Mouse (Mus musculus): ENCODE data around the gene Sox5. TPM values are rescaled to one million over a fixed set of nuclear protein-coding genes. Genes with fewer than 3 reads are reported as not detected.

The Sox5 gene
- polyA plus RNA-seq, 1 experiment from 2014 or later = 198 TPM

GRCm38 (mm10) chr6:144076376-144076775 is 705.4 kb downstream of the Sox5 start:
- Histone ChIP-seq H3K4me3 (no peak overlapping the region), H3K4me1 (peaks cover 7% of the 10 kb centered on the region; the same call in 1 of the 2 replicates), H3K9ac (no peak overlapping the region), H3K36me3 (ENCODE audit: poor library complexity, severe bottlenecking) (no peaks in the 10 kb centered on the region), H3K27me3 (no peaks in the 10 kb centered on the region), H3K9me3 (replicated peaks) (no peaks in the 10 kb centered on the region), H3K4me2 (no peak overlapping the region), H3K27ac (no peak overlapping the region)
- WGBS = 94% methylated on average over 4 of the region's 4 CpGs
- ATAC-seq = no peak

- ATAC-seq = no peak
- no peaks in the 10 kb centered on the region for H3K27me3 ChIP-seq
- WGBS = 92% methylated on average over 12 of the region's 12 CpGs
These were observed 706.3 kb downstream of the Sox5 start for GRCm38 (mm10) chr6:144075327-144075941.

GRCm38 (mm10) chr6:144074826-144075225 is 707.0 kb downstream of the Sox5 start:
- ATAC-seq = no peak

More at GRCm38 (mm10) chr6:144075327-144075941, 706.3 kb downstream of the Sox5 start:
- no peak overlapping the region for H3K27ac ChIP-seq
- no peak overlapping the region for H3K4me2 ChIP-seq
- peaks cover 7% of the 10 kb centered on the region; the same call in 1 of the 2 replicates for H3K4me1 ChIP-seq
- no peak overlapping the region for H3K4me3 ChIP-seq
- H3K9ac ChIP-seq = no peak overlapping the region
- H3K9me3 ChIP-seq (replicated peaks) = no peaks in the 10 kb centered on the region
- no peaks in the 10 kb centered on the region for H3K36me3 ChIP-seq (ENCODE audit: poor library complexity, severe bottlenecking)

GRCm38 (mm10) chr6:144070461-144070860 is 711.3 kb downstream of the Sox5 start:
- WGBS = 96% methylated on average over 5 of the region's 5 CpGs
- Histone ChIP-seq H3K9ac (no peak overlapping the region), H3K9me3 (replicated peaks) (no peaks in the 10 kb centered on the region), H3K4me2 (no peak overlapping the region), H3K4me3 (no peak overlapping the region), H3K27me3 (no peaks in the 10 kb centered on the region), H3K36me3 (ENCODE audit: poor library complexity, severe bottlenecking) (0 out of 2 replicates have a peak, but pooled peaks cover 3% of the 10 kb centered on the region), H3K4me1 (peaks cover 7% of the 10 kb centered on the region; the same call in 1 of the 2 replicates), H3K27ac (no peak overlapping the region)
- no peak for ATAC-seq

More at GRCm38 (mm10) chr6:144074826-144075225, 707.0 kb downstream of the Sox5 start:
- 75% methylated on average over 9 of the region's 9 CpGs for WGBS
- no peak overlapping the region for H3K4me2 ChIP-seq
- no peak overlapping the region for H3K27ac ChIP-seq
- no peaks in the 10 kb centered on the region for H3K36me3 ChIP-seq (ENCODE audit: poor library complexity, severe bottlenecking)
- no peaks in the 10 kb centered on the region for H3K27me3 ChIP-seq
- no peaks in the 10 kb centered on the region for H3K9me3 ChIP-seq (replicated peaks)
- peaks cover 7% of the 10 kb centered on the region; the same call in 1 of the 2 replicates for H3K4me1 ChIP-seq
- H3K4me3 ChIP-seq = no peak overlapping the region
- no peak overlapping the region for H3K9ac ChIP-seq

- WGBS = 88% methylated on average over 7 of the region's 7 CpGs
- no peak for ATAC-seq
- no peaks in the 10 kb centered on the region for H3K27me3 ChIP-seq
- 0 out of 2 replicates have a peak, but pooled peaks cover 4% of the 10 kb centered on the region for H3K36me3 ChIP-seq (ENCODE audit: poor library complexity, severe bottlenecking)
- H3K9me3 ChIP-seq (replicated peaks) = no peaks in the 10 kb centered on the region
- no peak overlapping the region for H3K9ac ChIP-seq
- H3K27ac ChIP-seq = no peak overlapping the region
- no peak overlapping the region for H3K4me3 ChIP-seq
- H3K4me1 ChIP-seq = no peaks in the 10 kb centered on the region
- H3K4me2 ChIP-seq = no peak overlapping the region
These were observed 714.3 kb downstream of the Sox5 start for GRCm38 (mm10) chr6:144067491-144067890.

- no peaks in the 10 kb centered on the region for H3K9me3 ChIP-seq (replicated peaks)
- H3K4me2 ChIP-seq = no peak overlapping the region
- H3K27me3 ChIP-seq = no peaks in the 10 kb centered on the region
- no peak overlapping the region for H3K27ac ChIP-seq
- H3K9ac ChIP-seq = no peak overlapping the region
- 0 out of 2 replicates have a peak, but pooled peaks cover 4% of the 10 kb centered on the region for H3K36me3 ChIP-seq (ENCODE audit: poor library complexity, severe bottlenecking)
- 91% methylated on average over 8 of the region's 8 CpGs for WGBS
- no peak for ATAC-seq
- H3K4me3 ChIP-seq = no peak overlapping the region
- H3K4me1 ChIP-seq = peaks cover 8% of the 10 kb centered on the region
These were observed 719.3 kb downstream of the Sox5 start for GRCm38 (mm10) chr6:144062428-144062827.

GRCm38 (mm10) chr6:144061814-144062213 is 720.0 kb downstream of the Sox5 start:
- ATAC-seq = no peak
- no peak overlapping the region for H3K9ac ChIP-seq
- H3K36me3 ChIP-seq (ENCODE audit: poor library complexity, severe bottlenecking) = 0 out of 2 replicates have a peak, but pooled peaks cover 4% of the 10 kb centered on the region
- no peaks in the 10 kb centered on the region for H3K9me3 ChIP-seq (replicated peaks)
- 93% methylated on average over 8 of the region's 8 CpGs for WGBS
- peaks cover 14% of the 10 kb centered on the region for H3K4me1 ChIP-seq
- no peak overlapping the region for H3K4me3 ChIP-seq
- no peak overlapping the region for H3K27ac ChIP-seq
- no peaks in the 10 kb centered on the region for H3K27me3 ChIP-seq
- no peak overlapping the region for H3K4me2 ChIP-seq

- peak overlapping the region; percentile 20; the same call in 1 of the 2 replicates for H3K4me2 ChIP-seq
- ATAC-seq = no peak
- no peaks in the 10 kb centered on the region for H3K27me3 ChIP-seq
- H3K9ac ChIP-seq = no peak overlapping the region
- 40% methylated on average over 14 of the region's 14 CpGs for WGBS
- peaks cover 41% of the 10 kb centered on the region for H3K4me1 ChIP-seq
- H3K4me3 ChIP-seq = no peak overlapping the region
- no peaks in the 10 kb centered on the region for H3K36me3 ChIP-seq (ENCODE audit: poor library complexity, severe bottlenecking)
- H3K27ac ChIP-seq = peak overlapping the region; percentile 85
- no peaks in the 10 kb centered on the region for H3K9me3 ChIP-seq (replicated peaks)
These were observed 724.6 kb downstream of the Sox5 start for GRCm38 (mm10) chr6:144057098-144057632.

GRCm38 (mm10) chr6:144056252-144057097 is 725.3 kb downstream of the Sox5 start:
- Histone ChIP-seq H3K4me1 (peaks cover 41% of the 10 kb centered on the region), H3K9ac (no peak overlapping the region), H3K4me3 (no peak overlapping the region), H3K36me3 (ENCODE audit: poor library complexity, severe bottlenecking) (no peaks in the 10 kb centered on the region), H3K27me3 (no peaks in the 10 kb centered on the region), H3K27ac (peak overlapping the region; percentile 85), H3K4me2 (peak overlapping the region; percentile 20), H3K9me3 (replicated peaks) (no peaks in the 10 kb centered on the region)
- ATAC-seq = peak; percentile 94
- 30% methylated on average over 10 of the region's 10 CpGs for WGBS

- WGBS = 74% methylated on average over 5 of the region's 5 CpGs
- Histone ChIP-seq H3K27ac (no peak overlapping the region), H3K4me3 (no peak overlapping the region), H3K36me3 (ENCODE audit: poor library complexity, severe bottlenecking) (no peaks in the 10 kb centered on the region), H3K27me3 (no peaks in the 10 kb centered on the region), H3K9ac (no peak overlapping the region), H3K4me1 (peaks cover 34% of the 10 kb centered on the region), H3K9me3 (replicated peaks) (no peaks in the 10 kb centered on the region), H3K4me2 (no peak overlapping the region)
- ATAC-seq = no peak
These were observed 729.3 kb downstream of the Sox5 start for GRCm38 (mm10) chr6:144052487-144052886.

GRCm38 (mm10) chr6:144051316-144051715 is 730.5 kb downstream of the Sox5 start:
- Histone ChIP-seq H3K27me3 (no peaks in the 10 kb centered on the region), H3K36me3 (ENCODE audit: poor library complexity, severe bottlenecking) (no peaks in the 10 kb centered on the region), H3K27ac (no peak overlapping the region), H3K9ac (no peak overlapping the region), H3K9me3 (replicated peaks) (no peaks in the 10 kb centered on the region), H3K4me1 (peaks cover 30% of the 10 kb centered on the region), H3K4me3 (no peak overlapping the region), H3K4me2 (no peak overlapping the region)
- whole genome bisulfite sequencing = 97% methylated on average over 5 of the region's 5 CpGs
- no peak for ATAC-seq

All from forebrain, embryonic 13.5 days (tissue).